Mouse (Mus musculus) thymus, adult 2 months (tissue): ENCODE results near the gene Pck2.

Experiments used
- CTCF ChIP-seq: fragments of 200-500 bp; IDR thresholded peaks from 2 replicates; pipeline ENCODE4 v1.5.1; 2012; ENCODE audit warnings: mild to moderate bottlenecking, control low read depth, low read length, moderate library complexity, borderline replicate concordance; ENCODE audit not compliant: control insufficient read depth, poor library complexity, insufficient read depth; ENCODE audit errors: extremely low read depth
- POLR2A ChIP-seq: fragments of 200-500 bp; IDR thresholded peaks from 2 replicates; pipeline ENCODE4 v1.6.1; 2012; ENCODE audit warnings: mild to moderate bottlenecking, low read length, control low read depth, moderate library complexity; ENCODE audit not compliant: control insufficient read depth, poor library complexity, insufficient read depth; ENCODE audit errors: extremely low read depth

- TF ChIP-seq CTCF: no peak
- TF ChIP-seq POLR2A: no peak
Observed at GRCm38 (mm10) chr14:55520451-55521361, 19.4 kb upstream of the Pck2 start.
